Mouse (Mus musculus): Measurements from ENCODE around the gene Ngef.

DNA sequence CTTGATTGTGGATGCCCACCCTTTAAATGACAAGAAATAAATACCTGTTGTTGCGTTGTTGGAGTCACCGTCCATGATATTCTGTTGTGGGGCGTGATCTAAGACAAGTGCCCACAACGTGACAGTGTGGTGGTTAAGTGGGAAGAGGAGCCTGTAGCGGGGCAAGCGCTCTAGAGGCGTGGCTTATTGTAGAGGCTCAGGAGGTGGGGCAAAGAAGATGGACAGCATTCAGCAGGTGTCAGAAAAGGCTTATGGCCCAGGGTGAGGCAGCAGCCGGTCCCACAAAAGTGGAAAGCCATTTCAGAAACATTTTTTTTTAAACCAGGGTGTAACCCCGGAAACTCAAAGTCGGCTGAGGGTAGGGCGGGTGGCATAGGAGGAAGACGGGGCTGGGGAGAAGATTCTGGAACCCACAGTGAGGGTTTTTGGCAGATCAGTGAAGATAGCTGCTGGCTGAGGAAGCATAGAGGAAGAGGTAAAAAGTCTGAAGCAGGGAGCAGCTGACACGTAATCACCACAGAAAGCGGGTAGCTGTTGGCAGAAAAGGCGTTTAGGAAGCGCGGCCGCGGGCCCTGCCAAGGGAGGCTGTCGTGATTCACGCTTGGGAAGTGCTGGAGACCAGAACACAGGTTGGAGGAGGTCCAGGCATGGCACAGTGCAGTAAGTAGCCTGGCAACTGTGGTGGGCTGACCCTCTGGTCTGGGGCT lies 33.9 kb upstream of the Ngef start:
- TF ChIP-seq POLR2A (IDR thresholded peaks at IDR 0.05; ENCODE audit: borderline replicate concordance, control insufficient read depth, low read depth, low read length) = no peak
- no peak for TF ChIP-seq CTCF (IDR thresholded peaks at IDR 0.05; ENCODE audit: control insufficient read depth, insufficient read depth, low read length)
